Mouse (Mus musculus) heart, adult 2 months (tissue): ENCODE results near the gene Maml3.

Source experiments
- CTCF ChIP-seq: fragments of 200-600 bp; IDR thresholded peaks from 2 replicates; pipeline ENCODE4 v1.8.1; 2022; ENCODE audit warnings: antibody characterized with exemption, mild to moderate bottlenecking, moderate library complexity
- POLR2A ChIP-seq: fragments of 200-500 bp; IDR thresholded peaks from 2 replicates; pipeline ENCODE4 v1.6.1; 2011; ENCODE audit warnings: mild to moderate bottlenecking, low read depth, low read length, control low read depth; ENCODE audit not compliant: insufficient read depth

GRCm38 (mm10) chr3:51751440-51751839 is 353.4 kb downstream of the Maml3 start:
- no peak for TF ChIP-seq POLR2A
- TF ChIP-seq CTCF: no peak
